Mouse (Mus musculus) kidney, adult 2 months (tissue): Measurements from ENCODE around the gene Ak2. TPM values are rescaled to one million over a fixed set of nuclear protein-coding genes. Genes with fewer than 3 reads are reported as not detected.

Experiments
- DNase-seq: peaks from one replicate; pipeline ENCODE4 v3.0.0; 2021
- H3K27ac ChIP-seq: fragments of 200-500 bp; 2 replicates; pipeline ENCODE4 v1.5.1; 2012; ENCODE audit warnings: low read depth, low read length, control low read depth, inconsistent platforms; ENCODE audit not compliant: insufficient read depth
- H3K27me3 ChIP-seq: fragments of 200-500 bp; replicated peaks from 2 replicates; pipeline ENCODE4 v1.6.1; 2012; ENCODE audit warnings: mild to moderate bottlenecking, moderate library complexity, low read length, inconsistent platforms; ENCODE audit not compliant: control insufficient read depth, insufficient read depth
- H3K36me3 ChIP-seq: fragments of 200-500 bp; 2 replicates; pipeline ENCODE4 v1.6.1; 2012; ENCODE audit warnings: mild to moderate bottlenecking, moderate library complexity, low read length, inconsistent platforms; ENCODE audit not compliant: control insufficient read depth, insufficient read depth
- H3K4me1 ChIP-seq: fragments of 200-500 bp; 2 replicates; pipeline ENCODE4 v1.6.1; 2011; ENCODE audit warnings: low read length; ENCODE audit not compliant: control insufficient read depth, insufficient read depth
- H3K4me3 ChIP-seq: fragments of 200-500 bp; 2 replicates; pipeline ENCODE4 v1.5.1; 2011; ENCODE audit warnings: mild to moderate bottlenecking, low read depth, low read length, control low read depth; ENCODE audit not compliant: insufficient read depth
- CTCF ChIP-seq: fragments of 200-500 bp; conservative IDR thresholded peaks from 2 replicates; pipeline ENCODE4 v1.5.1; 2011; ENCODE audit warnings: low read depth, mild to moderate bottlenecking, control low read depth, low read length, moderate library complexity, mixed read lengths; ENCODE audit not compliant: insufficient read depth, insufficient read length
- POLR2A ChIP-seq: fragments of 200-500 bp; IDR thresholded peaks from one replicate; pipeline ENCODE4 v1.6.1; 2011; ENCODE audit warnings: low read depth, low read length, control low read depth
- WGBS: fragments of 180-500 bp; shearing (Covaris S2); methylation state at CpG from one replicate; pipeline ENCODE4 v1.1.7; 2018; 5-methylcytosine and 5-hydroxymethylcytosine counted together
- polyA plus RNA-seq: library from polyadenylated mRNA; depleted of rRNA; stranded (reverse); fragments of >200 nt; gene quantifications from 2 replicates; pipeline ENCODE4 v1.2.3, GENCODE M21; 2012

Ak2 gene
- polyA plus RNA-seq, 1 experiment: 110 TPM

GRCm38 (mm10) chr4:128962029-128962925 lies 29.5 kb upstream of the Ak2 start, which contains the start of gene Azin2:
Azin2 (minus strand) TSS chr4:128962442.
- Histone ChIP-seq H3K4me1 (no peaks in the 10 kb centered on the region), H3K36me3 (no peaks in the 10 kb centered on the region), H3K27me3 (no peaks in the 10 kb centered on the region), H3K4me3 (peak within 1 kb of the TSS; percentile 82), H3K27ac (0 out of 2 replicates have a peak within 1 kb of the TSS, but pooled peaks have one; percentile 22)
- WGBS: 1% methylated on average over 69 of the region's 72 CpGs
- no peak for TF ChIP-seq CTCF
- peak; percentile 65 for TF ChIP-seq POLR2A
- DNase-seq: peak; percentile 95

GRCm38 (mm10) chr4:128962926-128963290 lies 28.9 kb upstream of the Ak2 start:
- no peak for TF ChIP-seq POLR2A
- no peak for TF ChIP-seq CTCF
- no peak overlapping the region for H3K27ac ChIP-seq
- H3K36me3 ChIP-seq: no peaks in the 10 kb centered on the region
- H3K4me1 ChIP-seq: no peaks in the 10 kb centered on the region
- WGBS: 8% methylated on average over 9 of the region's 9 CpGs
- peak overlapping the region; percentile 8; the same call in 1 of the 2 replicates for H3K4me3 ChIP-seq
- DNase-seq: no peak
- H3K27me3 ChIP-seq: no peaks in the 10 kb centered on the region

- H3K27me3 ChIP-seq: no peaks in the 10 kb centered on the region
- no peaks in the 10 kb centered on the region; the same call in 1 of the 2 replicates for H3K4me1 ChIP-seq
- TF ChIP-seq POLR2A: no peak
- TF ChIP-seq CTCF: no peak
- DNase-seq: no peak
- no peaks in the 10 kb centered on the region for H3K36me3 ChIP-seq
- no peak overlapping the region for H3K4me3 ChIP-seq
- WGBS: 63% methylated on average over 7 of the region's 7 CpGs
- no peak overlapping the region for H3K27ac ChIP-seq
These were observed 25.0 kb upstream of the Ak2 start for GRCm38 (mm10) chr4:128966751-128967150.

- DNase-seq: no peak
- Histone ChIP-seq H3K36me3 (no peaks in the 10 kb centered on the region), H3K4me3 (no peak overlapping the region), H3K27ac (no peak overlapping the region), H3K27me3 (no peaks in the 10 kb centered on the region), H3K4me1 (no peaks in the 10 kb centered on the region; the same call in 1 of the 2 replicates)
- WGBS: 67% methylated on average over 5 of the region's 5 CpGs
- TF ChIP-seq POLR2A (no peak), CTCF (no peak)
These were observed 22.7 kb upstream of the Ak2 start for GRCm38 (mm10) chr4:128969081-128969480.

- Histone ChIP-seq H3K27ac (no peak overlapping the region), H3K27me3 (no peaks in the 10 kb centered on the region), H3K4me3 (no peak overlapping the region), H3K4me1 (no peaks in the 10 kb centered on the region; the same call in 1 of the 2 replicates), H3K36me3 (no peaks in the 10 kb centered on the region)
- WGBS: 78% methylated on average over 18 of the region's 18 CpGs
- no peak for TF ChIP-seq POLR2A
- no peak for TF ChIP-seq CTCF
- DNase-seq: no peak
These were observed 21.9 kb upstream of the Ak2 start for GRCm38 (mm10) chr4:128969607-128970416.

GRCm38 (mm10) chr4:128970417-128970807 lies 21.3 kb upstream of the Ak2 start:
- no peak for TF ChIP-seq CTCF
- no peak for TF ChIP-seq POLR2A
- Histone ChIP-seq H3K27ac (no peak overlapping the region), H3K4me3 (no peak overlapping the region), H3K27me3 (no peaks in the 10 kb centered on the region), H3K4me1 (no peaks in the 10 kb centered on the region; the same call in 1 of the 2 replicates), H3K36me3 (no peaks in the 10 kb centered on the region)
- WGBS: 66% methylated on average over 8 of the region's 8 CpGs
- no peak for DNase-seq
